Mouse (Mus musculus): ENCODE measurements around the gene Limk1.

- TF ChIP-seq CTCF (conservative IDR thresholded peaks at IDR 0.05; ENCODE audit: insufficient read depth, insufficient read length, low read depth, low read length) (no peak), POLR2A (IDR thresholded peaks at IDR 0.05; ENCODE audit: low read depth, low read length) (no peak)
Observed at GRCm38 (mm10) chr5:134684398-134684797, 4.0 kb downstream of the Limk1 start.

All from kidney, adult 2 months (tissue).